Mouse (Mus musculus): ENCODE measurements at regions not wholly inside any gene's neighbourhood (a gene's known extent, or its start where the extent isn't known, plus 50 kb on each side); places are given as distances from the start of the nearest gene placed in this dataset.

DNA sequence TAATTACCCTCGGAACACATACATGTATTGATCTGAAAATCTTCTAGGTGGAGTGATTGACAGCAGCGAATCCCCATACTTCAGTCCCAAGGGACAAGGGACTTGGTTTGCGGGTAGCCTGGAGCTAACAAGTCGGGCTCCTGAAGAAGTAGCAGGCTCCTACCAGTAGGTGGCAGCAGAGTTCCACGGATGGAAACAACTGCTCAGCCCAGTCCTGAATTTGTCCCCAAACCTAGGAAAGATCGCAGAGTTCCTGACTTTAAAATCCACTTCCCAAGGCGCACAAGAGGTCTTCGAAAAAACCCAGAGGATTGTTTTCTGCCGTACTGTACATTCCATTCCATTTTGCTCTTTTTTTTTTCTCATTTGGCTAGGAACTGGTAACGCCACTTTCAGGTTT, 169.4 kb downstream of the Arrdc4 start:
- in situ Hi-C loops (cut with MboI, MseI), result loop anchor here (5.0 kb wide), 1 partner anchor 243 kb away; no protein-coding TSS in a partner anchor

DNA sequence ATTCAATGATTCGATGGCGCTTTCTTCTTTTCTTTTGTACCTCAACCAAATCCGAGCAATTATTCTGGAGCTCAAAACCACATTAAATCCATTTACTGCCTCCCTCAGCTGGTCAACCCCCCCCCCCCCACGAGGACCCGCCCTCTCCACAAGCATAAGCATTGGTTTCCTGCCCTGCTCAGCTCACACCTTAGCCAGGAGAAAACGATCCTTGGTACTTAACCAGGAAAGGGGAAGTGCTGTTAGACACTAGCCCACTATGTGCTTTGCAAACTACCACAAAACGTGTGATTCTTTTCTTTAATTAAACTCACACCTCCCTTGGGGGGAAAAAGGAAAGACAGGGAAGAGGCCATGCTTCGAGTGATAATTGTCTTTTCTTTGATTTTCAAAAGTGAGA, 169.8 kb downstream of the Arrdc4 start:
- in situ Hi-C loops (cut with MboI, MseI), result no loop called here

DNA sequence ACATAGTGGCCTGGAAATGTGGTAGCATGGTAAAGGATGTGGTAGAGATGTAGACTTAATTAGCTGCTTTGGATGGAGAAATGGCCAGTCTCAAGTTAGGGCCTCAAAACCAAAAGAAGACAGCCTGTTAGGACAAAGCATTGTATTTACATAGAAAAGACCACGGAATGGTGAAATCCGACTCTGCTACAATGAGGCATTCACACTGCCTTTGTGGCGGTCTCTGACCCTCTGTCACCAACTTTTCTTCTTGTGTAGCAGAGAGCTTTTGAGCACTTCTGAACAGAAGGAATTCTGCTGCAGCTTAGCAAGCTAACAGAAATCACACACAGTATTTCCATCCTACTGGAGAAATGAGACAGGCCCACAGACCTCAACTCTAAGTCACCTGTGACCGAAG, 177.7 kb downstream of the Arrdc4 start:
- in situ Hi-C loops (cut with MboI, MseI), result no loop called here

DNA sequence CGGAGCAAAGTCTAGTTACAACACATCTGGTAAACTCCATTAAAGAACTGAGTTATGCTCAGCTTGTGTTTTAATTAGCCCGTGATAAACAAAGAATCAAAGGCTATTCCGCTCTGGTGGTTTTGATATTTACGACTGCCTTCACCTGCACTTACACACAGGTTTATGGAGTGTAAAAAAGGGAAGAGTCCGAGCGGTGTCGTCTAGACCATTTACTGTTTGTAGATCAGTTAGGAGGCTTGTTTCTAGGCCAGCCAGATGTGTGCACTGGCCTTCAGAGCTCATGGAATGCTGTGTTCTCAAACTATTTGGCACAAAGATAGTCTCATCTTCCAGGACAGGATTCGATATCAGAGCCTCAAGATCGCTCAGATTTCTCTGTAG, 180.9 kb downstream of the Arrdc4 start:
- in situ Hi-C loops (cut with MboI, MseI), result no loop called here

DNA sequence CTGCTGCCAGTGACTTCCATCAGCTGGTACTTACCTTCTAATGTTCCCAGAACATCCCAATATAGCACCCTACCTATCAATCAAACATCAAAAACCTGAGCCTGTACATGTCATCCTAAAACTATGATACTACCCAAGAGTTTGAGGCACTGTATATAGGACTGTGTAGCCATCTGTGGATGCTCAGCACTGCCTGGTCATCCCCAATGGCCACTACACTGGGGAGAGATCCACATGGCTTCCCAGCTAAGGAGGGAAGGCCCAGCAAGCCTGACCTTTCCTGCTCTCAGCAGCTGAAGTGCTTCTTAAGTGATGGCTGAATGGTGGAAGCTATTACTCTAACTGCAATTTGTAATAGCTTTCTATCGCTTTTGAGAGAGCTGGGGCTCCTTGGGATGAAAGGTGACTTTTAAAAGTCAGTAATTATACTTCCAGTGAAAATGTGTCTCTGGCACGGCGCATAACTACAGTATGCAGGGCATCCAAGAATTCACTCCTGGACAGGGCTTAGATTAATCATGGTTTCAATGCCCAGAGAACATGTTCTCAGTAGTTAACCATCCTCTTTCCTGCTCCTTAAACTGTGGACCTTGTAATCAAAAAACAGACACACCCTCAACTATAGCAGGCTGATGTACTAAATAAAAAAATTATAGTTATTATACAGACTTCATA, 181.5 kb downstream of the Arrdc4 start:
- in situ Hi-C loops (cut with MboI, MseI), result no loop called here

DNA sequence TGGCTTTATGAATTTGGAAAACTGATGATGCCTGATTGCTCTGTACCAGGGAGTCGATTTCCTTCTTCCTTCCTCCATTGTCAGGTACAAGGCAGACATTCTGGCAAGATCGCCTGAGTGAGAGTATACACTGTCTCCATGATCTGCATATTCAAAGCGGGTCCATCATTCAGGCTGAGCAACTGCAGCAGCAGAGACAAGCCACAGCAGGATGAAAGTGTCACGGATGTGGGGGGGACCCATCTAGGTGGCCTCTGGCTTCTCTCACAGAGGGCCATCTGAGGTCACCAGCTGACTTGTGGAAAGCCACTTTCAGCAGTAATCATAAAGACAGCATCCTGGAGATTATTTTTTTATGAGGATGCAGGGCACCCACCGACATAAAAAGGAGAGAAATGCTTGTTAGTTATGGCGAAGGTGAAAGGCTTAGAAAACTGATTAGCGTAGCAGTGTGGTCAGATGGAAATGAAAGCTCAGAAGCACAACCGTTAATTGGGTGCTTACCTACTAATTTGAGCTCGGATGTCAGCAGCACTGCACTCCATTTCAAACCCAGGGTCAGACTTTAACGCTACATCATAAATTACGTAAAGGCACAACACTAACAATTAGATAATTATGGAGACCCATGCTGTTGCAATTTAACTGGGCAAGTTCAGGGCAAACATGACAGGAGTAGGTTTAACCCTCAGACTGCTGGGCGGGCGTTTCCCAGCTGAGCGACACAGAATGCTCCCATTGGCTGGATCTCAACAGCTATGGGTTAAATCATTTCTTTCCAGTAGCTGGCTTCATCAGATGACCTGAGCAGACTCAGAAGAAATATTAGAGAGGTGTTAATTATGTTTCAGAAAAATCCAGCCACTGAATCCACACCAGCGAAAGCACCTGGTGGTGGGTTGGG, 189.3 kb downstream of the Arrdc4 start:
- in situ Hi-C loops (cut with MboI, MseI), result no loop called here

DNA sequence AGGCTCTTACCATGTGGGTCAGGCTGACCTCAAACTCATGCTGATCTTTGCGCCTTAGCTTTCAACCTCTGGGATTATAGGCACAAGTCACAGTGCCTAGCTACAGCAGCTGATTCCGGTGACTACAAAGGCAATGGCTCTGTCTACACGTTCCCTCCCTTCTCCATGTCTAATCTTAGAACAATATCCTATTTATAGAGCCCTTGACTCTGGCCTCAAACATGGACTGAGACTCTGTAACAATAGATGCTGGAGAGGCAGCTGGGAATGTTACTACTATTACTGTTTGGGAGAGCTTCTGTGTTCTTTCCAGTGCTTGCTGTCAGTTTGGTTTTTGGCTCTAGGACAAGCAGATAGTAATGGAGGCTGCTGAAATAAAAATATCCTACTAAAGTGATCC, 198.7 kb downstream of the Arrdc4 start:
- in situ Hi-C loops (cut with MboI, MseI), result no loop called here

DNA sequence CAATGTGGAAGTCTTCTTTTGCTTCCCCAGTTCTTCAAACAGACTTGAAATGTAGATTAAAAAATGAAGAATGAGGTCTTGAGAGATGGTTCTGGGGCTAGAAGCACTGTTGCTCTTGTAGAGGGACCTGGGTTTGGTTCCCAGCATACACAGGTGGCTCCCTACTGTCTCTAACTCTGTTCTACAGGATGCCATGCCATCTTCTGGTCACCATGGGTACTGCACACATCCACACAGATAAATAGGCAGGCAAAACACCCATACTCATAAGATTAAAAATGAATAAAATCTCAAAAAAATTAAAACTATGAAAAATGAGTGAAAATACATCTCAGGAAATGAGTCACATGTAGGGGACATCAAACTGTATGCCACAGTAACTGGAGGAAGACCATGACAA, 200.9 kb downstream of the Arrdc4 start:
- in situ Hi-C loops (cut with MboI, MseI), result no loop called here

DNA sequence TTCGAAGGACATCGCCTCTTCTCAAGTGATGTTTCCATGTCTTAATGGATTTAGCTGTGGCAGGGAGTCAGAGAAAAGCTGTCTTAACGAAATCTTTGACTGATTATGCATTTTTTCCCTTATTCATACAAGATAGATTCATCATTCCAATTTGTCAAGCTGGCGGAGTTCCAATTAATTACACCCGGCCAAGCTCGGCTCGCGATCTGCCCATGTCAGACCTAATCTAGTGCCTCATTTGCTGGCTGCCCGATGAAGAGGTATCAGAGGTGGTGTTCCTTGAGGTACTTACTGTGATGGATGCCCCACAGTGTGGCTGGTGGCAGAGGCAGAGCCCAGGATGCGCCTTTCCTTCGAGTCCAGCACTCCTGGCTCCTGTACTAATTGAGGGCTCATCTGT, 204.9 kb downstream of the Arrdc4 start:
- in situ Hi-C loops (cut with MboI, MseI), result no loop called here

DNA sequence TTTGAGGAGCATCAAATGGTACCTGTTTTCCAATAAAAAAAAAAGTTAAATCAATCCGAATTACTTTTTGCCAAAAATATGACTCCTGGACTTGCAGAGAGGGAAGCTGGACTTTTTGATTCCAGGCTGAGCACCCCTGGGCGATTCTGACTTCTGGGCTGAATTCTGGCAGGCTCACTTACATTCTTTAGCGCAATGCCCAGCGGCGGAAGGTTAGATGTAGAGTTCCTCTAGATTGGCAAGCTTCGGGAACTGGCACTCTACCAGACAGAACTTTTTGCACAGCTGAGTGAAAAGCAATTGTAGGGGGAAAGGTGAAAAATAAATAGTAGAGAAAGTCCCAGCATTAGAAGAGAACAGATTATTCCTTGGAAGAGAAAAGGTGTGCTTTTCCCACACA, 235.5 kb downstream of the Fam169b start:
- in situ Hi-C loops (cut with MboI, MseI), result no loop called here

DNA sequence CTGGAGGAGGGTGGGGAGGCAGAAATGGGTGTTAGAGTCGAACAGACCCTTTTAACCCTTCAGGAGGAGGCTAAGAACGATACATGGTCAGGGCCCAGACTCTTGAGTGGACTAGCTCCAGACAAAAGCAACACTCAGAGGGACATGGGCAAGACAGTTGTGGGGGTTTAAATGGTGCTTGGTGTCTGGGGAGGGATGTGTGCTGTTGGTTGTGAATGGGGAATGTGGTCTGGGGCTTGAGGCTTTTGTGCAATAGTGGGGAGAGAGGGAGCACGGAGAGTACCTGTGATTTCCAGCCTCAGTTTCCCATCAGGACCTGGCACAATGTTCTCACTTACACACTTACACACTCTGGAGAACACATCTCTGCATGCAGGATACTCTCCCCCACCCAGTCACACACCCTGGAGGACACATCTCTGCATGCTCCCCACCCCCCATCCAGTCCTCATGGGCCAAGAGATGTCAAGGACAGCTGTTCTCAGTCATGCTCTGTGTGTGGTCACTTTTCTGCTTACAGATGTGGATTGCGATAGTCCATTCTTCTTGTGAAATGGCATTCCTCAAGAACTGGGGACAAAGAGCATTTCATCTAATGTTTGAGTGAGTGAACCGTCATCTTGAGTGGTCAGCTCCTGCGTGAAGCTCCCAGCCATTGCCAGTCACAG, 217.6 kb downstream of the Fam169b start:
- in situ Hi-C loops (cut with MboI, MseI), result no loop called here

DNA sequence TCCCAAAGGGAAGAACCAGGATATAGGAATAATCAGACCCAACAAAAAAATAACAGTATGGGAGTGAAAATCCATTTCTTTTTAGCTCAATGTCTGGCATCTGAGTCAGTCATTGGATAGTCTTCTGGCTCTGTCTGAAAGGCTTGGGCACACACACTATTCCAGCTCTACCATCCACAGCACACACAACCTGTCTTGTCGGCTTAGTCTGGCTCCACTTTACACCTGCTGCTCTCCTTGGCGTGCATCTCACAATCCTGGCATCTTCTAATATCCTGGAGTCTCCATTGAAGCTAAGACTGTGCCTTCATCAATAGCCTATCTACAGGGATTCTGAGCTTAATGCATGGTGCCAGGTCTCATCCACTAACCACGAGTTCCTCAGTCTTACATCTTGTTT, 213.0 kb downstream of the Fam169b start:
- in situ Hi-C loops (cut with MboI, MseI), result no loop called here

DNA sequence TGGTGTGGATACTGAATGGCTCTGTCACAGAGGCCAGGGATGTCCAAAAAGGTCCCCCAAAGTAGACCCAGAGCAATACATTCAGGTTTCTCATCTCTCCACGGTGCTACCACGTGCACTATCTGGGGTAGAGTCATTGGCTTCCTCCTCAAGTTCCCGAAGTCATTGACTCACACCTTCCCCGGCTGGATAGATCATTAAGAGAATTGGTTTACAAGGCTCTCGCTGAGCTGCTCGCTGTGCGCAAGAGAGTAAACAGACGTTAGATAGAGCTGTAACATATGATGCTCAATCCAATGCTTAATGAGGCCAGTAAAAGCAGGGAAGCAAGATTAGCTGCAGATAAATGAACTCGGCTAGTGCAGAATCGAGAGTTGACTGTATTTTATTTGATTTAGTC, 208.9 kb downstream of the Fam169b start:
- in situ Hi-C loops (cut with MboI, MseI), result loop anchor here in 1 of 2 experiments (5.0 kb wide), 1 partner anchor 110 kb away; no protein-coding TSS in a partner anchor

DNA sequence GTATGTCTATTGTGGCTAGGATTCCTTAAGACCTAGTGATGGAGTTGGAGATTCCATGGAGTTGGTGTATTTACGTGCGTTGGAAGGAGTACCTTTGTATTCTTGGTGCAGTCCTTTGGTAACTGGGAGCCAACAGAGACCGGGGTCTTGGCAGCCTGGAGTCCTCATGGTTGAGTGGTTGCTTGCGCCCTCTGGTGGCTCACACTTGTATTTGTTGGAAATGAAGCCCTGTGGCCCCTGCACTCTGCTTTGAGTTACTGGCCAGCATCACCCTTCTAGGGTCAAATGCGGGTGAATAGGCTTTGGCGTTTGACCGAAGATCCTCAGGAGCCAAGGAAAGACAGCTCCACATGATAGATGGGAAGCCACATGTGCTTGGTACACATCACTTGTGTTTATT, 207.1 kb downstream of the Fam169b start:
- in situ Hi-C loops (cut with MboI, MseI), result loop anchor here in 1 of 2 experiments (5.0 kb wide), 1 partner anchor 108 kb away; no protein-coding TSS in a partner anchor

DNA sequence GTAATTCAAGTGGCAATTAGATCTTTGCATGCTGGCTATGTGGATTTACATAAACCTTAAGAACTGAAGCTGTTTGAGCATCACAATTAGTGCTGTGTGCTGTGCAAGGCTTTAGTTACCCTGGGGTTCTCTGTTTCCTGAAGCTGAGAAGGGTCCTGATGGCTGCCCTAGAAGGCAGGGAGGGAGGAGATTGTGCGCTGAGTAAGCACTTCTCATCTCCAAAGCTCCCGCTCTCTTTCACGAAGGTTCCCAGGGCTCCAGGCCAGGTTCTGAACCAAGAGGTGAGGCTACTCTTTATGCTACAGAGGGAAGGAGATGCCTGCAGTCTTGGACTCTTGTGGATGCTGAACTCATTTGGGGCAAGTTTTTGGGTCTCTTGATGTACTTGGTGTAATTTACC, 206.7 kb downstream of the Fam169b start:
- in situ Hi-C loops (cut with MboI, MseI), result loop anchor here in 1 of 2 experiments (5.0 kb wide), 1 partner anchor 108 kb away; no protein-coding TSS in a partner anchor

DNA sequence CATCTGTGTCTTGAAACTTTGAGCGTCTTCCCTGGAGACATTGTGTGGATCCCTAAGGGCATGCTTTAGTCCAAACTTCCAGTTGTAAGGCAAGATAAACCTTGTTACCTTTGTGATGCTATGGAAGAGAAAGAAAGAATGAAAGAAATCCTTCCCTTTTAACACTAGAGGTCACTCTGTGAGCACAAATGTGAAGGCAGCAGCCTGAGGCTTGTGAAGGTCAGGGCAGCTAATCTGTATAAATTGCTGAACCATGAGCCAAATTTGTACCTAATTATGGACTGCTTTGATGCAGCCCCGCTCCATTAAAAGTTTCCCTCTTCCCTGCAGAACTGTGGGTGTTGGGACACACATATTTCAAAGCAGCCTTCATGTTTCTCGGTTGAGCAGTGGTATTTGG, 204.4 kb downstream of the Fam169b start:
- in situ Hi-C loops (cut with MboI, MseI), result loop anchor here in 1 of 2 experiments (5.0 kb wide), 1 partner anchor 106 kb away; no protein-coding TSS in a partner anchor

DNA sequence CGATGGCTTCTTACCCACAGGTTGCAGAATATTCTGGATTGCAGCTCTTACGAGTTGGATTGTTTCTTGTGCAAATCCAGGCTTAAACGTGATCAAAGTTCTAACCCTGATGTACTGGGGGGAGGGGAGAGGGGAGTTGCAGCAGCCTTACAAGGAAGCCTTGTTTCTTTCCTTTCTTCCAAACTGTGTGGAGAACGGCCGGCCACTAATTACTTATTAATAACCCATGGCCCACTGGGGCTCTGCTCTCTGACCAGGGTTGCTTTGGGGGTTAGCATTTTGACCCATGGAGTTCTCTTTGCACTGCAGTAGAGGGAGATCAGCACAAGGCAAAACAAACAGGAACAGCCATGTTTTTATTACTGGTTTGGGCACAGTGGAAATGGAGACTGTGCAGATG, 199.2 kb downstream of the Fam169b start:
- in situ Hi-C loops (cut with MboI, MseI), result loop anchor here in 1 of 2 experiments (25.0 kb wide), 1 partner anchor 1835 kb away; no protein-coding TSS in a partner anchor

DNA sequence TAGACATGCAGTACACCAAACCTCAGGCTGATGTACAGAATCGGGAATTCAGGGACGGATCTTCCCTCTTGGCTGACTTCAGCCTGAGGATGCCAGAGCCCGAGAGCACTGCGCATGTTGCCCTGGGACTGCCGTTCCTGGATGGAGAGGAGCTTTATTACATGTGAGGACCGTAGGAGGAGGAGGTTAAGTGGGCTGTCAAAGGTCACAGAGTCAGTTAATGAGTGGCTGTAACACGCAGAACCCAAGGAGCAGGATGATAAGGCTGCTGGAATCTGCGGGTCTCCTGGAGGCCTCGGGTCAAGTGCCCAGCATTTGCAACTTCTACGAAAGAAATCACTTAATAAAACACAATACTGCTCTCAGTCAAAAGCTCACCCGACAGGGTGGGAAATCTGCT, 197.3 kb downstream of the Fam169b start:
- in situ Hi-C loops (cut with MboI, MseI), result loop anchor here in 1 of 2 experiments (25.0 kb wide), 1 partner anchor 1834 kb away; no protein-coding TSS in a partner anchor

DNA sequence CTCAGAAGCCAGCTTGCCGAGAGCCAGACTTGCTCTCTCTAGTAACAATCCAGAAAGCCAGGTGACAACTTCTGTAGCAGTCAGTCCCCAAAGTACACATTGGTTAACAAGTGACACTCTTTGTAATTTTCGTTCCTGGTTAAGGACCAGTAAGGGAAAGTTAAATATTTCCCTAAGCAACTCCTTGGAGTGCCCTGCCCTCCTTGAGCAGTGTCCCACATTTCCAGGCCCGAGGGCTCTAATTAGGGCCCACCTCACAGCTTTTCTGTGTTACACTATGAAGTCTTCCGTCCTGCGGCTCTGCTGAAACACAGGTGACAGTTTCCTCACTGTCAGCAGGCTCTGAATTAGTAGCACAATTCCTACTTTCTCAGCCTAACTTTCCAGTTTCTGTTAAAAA, 194.9 kb downstream of the Fam169b start:
- in situ Hi-C loops (cut with MboI, MseI), result loop anchor here in 1 of 2 experiments (25.0 kb wide), 1 partner anchor 1831 kb away; no protein-coding TSS in a partner anchor

DNA sequence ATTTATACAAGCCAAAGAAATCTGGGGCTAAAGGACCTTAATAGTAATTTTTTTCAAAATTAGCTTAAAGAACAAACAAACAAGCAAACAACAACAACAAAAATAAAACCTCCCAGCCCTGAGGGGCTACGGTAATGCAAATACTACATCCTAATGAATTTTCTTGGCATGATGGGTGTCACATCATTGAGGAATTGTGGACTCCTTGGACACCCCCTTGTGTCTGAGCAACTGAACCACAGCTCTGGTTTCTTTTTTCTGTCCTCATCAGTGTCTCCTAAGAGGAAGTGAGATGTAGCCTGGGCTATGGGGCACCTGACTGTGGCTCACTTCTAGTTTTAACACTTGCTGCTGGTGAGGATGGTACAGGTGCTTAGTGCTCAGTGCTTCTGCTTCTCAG, 184.2 kb downstream of the Fam169b start:
- in situ Hi-C loops (cut with MboI, MseI), result loop anchor here in 1 of 2 experiments (25.0 kb wide), 1 partner anchor 1821 kb away; no protein-coding TSS in a partner anchor

DNA sequence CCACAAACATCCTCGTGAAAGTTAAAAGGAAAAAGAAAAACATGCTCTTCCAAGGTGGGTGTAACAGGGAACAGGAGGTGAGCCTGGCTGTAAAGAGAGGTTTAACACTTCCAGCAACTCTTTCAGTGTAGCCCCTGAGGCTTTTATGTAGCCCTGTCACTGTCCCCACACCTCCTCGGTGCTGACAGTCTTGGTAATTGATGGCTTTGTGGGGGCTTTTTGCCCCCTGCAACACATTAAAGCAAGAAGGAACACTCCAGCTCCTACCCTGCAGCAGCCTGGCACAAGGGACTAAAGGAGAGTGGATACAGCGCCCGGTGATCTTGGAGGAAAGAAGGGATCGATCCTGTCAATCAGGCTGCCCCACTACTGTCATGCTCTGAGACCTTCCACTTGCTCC, 181.8 kb downstream of the Fam169b start:
- in situ Hi-C loops (cut with MboI, MseI), result loop anchor here in 1 of 2 experiments (25.0 kb wide), 1 partner anchor 1818 kb away; no protein-coding TSS in a partner anchor

Measured in T-helper 17 cell (primary cell).